Mouse (Mus musculus) heart, embryonic 16.5 days (tissue): ENCODE data around the gene Ep400. TPM values are rescaled to one million over a fixed set of nuclear protein-coding genes. Genes with fewer than 3 reads are reported as not detected.

Experiments used
- ATAC-seq: fragments of 200-750 bp; cut with Nextera tagmentation; replicated peaks from 2 replicates; pipeline ENCODE4 v1.8.0; 2017; ENCODE audit warnings: moderate number of reproducible peaks; ENCODE audit not compliant: insufficient read depth, low FRiP score; ENCODE audit errors: extremely low read depth
- H3K27ac ChIP-seq: fragments of 300-500 bp; sonication (generic); 2 replicates; pipeline ENCODE4 v1.5.1; 2014; ENCODE audit warnings: mild to moderate bottlenecking, low read length, control low read depth, moderate library complexity
- H3K27me3 ChIP-seq: fragments of 300-500 bp; sonication (generic); 2 replicates; pipeline ENCODE4 v1.6.1; 2014; ENCODE audit warnings: low read length, mixed read lengths; ENCODE audit not compliant: control insufficient read depth, insufficient read depth
- H3K36me3 ChIP-seq: fragments of 300-500 bp; sonication (generic); 2 replicates; pipeline ENCODE4 v1.6.1; 2014; ENCODE audit not compliant: control insufficient read depth, insufficient read depth
- H3K4me1 ChIP-seq: fragments of 300-500 bp; sonication (generic); 2 replicates; pipeline ENCODE4 v1.6.1; 2014; ENCODE audit warnings: low read length, mixed read lengths; ENCODE audit not compliant: control insufficient read depth, insufficient read depth
- H3K4me2 ChIP-seq: fragments of 300-500 bp; sonication (generic); 2 replicates; pipeline ENCODE4 v1.6.1; 2014; ENCODE audit warnings: low read depth, mild to moderate bottlenecking, control low read depth, low read length
- H3K4me3 ChIP-seq: fragments of 300-500 bp; sonication (generic); 2 replicates; pipeline ENCODE4 v1.5.1; 2014; ENCODE audit warnings: mild to moderate bottlenecking, control low read depth, low read length
- H3K9ac ChIP-seq: fragments of 300-500 bp; sonication (generic); 2 replicates; pipeline ENCODE4 v1.6.1; 2014; ENCODE audit warnings: low read length, control low read depth
- H3K9me3 ChIP-seq: fragments of 300-500 bp; sonication (generic); replicated peaks from 2 replicates; pipeline ENCODE4 v1.6.1; 2016; ENCODE audit warnings: low read length; ENCODE audit not compliant: control insufficient read depth
- WGBS: fragments of 180-500 bp; shearing (Covaris S2); extraction: QIAGEN DNeasy Blood & Tissue Kit; methylation state at CpG from one replicate; pipeline ENCODE4 v1.1.7; 2014; 5-methylcytosine and 5-hydroxymethylcytosine counted together
- polyA plus RNA-seq: library from polyadenylated mRNA; unstranded; fragments of >200 nt; fragmentation: Nextera tagmentation; extraction: Ambion mirVana; gene quantifications from 2 replicates; pipeline ENCODE4 v1.2.1, GENCODE M21; 2015

The Ep400 gene
- polyA plus RNA-seq, 1 experiment from 2014 or later = 26.0 TPM

GRCm38 (mm10) chr5:110802809-110803208, 32.3 kb upstream of the Ep400 start:
- no peak overlapping the region for H3K27ac ChIP-seq
- H3K4me1 ChIP-seq = peaks cover 35% of the 10 kb centered on the region
- no peak overlapping the region for H3K9ac ChIP-seq
- H3K4me2 ChIP-seq = no peak overlapping the region
- no peaks in the 10 kb centered on the region for H3K27me3 ChIP-seq
- no peaks in the 10 kb centered on the region for H3K9me3 ChIP-seq
- ATAC-seq = no peak
- no peak overlapping the region for H3K4me3 ChIP-seq
- H3K36me3 ChIP-seq = peaks cover 20% of the 10 kb centered on the region

- Histone ChIP-seq H3K27ac (no peak overlapping the region), H3K4me1 (peaks cover 34% of the 10 kb centered on the region), H3K27me3 (no peaks in the 10 kb centered on the region), H3K36me3 (peaks cover 22% of the 10 kb centered on the region), H3K9me3 (no peaks in the 10 kb centered on the region), H3K9ac (no peak overlapping the region), H3K4me2 (no peak overlapping the region), H3K4me3 (no peak overlapping the region)
- 50% methylated on average over 4 of the region's 4 CpGs for WGBS
- ATAC-seq = no peak
Measured at GRCm38 (mm10) chr5:110802186-110802585, 31.7 kb upstream of the Ep400 start.

DNA sequence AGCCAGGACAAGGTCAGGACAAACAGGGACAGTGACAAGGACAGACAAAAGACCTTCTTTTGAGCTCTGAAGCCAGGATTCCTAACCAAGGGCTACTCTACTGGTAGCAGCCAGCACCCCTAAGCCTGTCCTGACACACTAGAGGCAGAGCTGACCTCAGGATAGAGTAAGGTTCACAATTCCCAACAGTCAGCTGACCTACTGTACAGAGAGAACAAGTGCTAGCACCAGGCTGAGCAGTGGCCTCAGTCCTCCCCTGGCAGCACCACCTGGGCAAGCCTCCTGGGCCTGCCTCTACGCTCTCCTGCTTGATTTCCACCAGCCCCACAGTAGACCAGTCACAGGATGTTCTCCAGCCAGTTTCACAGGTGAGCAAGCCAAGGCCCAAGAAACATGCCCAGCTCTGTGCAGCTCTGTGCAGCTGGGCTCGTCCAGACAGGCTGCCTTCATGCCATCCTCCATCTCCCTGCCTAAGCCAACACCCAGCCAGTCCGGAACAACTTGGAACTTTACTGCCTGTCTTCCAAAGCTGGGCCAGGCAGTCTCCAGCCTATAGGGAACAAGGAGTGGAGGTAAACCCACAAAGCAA, 30.6 kb upstream of the Ep400 start:
- 85% methylated on average over 3 of the region's 3 CpGs for WGBS
- Histone ChIP-seq H3K27ac (no peak overlapping the region), H3K4me2 (no peak overlapping the region), H3K9me3 (no peaks in the 10 kb centered on the region), H3K27me3 (no peaks in the 10 kb centered on the region), H3K9ac (0 out of 2 replicates have a peak overlapping the region, but pooled peaks have one; percentile 17), H3K36me3 (peaks cover 24% of the 10 kb centered on the region), H3K4me3 (no peak overlapping the region), H3K4me1 (peaks cover 28% of the 10 kb centered on the region)
- no peak for ATAC-seq

DNA sequence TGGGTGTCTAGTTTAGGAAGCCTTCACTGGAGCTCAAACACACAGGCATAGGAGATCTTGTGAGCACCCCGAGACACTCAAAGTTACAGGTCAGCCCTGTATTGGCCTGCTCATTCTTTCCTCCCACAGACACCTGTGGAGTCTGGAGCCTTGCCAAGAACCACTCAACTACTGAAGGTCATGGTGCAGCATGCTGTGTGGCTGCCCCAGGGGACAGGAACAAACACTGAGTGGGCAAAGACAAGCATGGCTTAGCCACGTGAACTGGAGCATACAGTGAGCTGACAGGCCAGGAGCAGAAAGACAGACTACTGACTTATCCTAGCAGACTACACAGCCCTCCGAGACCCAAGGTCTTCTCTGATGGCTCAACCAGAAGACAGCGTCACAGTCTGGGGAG, 27.2 kb upstream of the Ep400 start:
- H3K27ac ChIP-seq = peak overlapping the region; percentile 42
- no peak overlapping the region for H3K4me2 ChIP-seq
- peaks cover 24% of the 10 kb centered on the region for H3K4me1 ChIP-seq
- H3K9me3 ChIP-seq = no peaks in the 10 kb centered on the region
- H3K9ac ChIP-seq = no peak overlapping the region
- H3K27me3 ChIP-seq = no peaks in the 10 kb centered on the region
- peaks cover 46% of the 10 kb centered on the region for H3K36me3 ChIP-seq
- H3K4me3 ChIP-seq = no peak overlapping the region
- ATAC-seq = 0 out of 2 replicates have a peak, but pooled peaks have one; percentile 37
- WGBS = 53% methylated on average over 4 of the region's 4 CpGs

GRCm38 (mm10) chr5:110794363-110794762, 23.8 kb upstream of the Ep400 start:
- Histone ChIP-seq H3K9me3 (no peaks in the 10 kb centered on the region), H3K4me1 (peaks cover 13% of the 10 kb centered on the region), H3K9ac (no peak overlapping the region), H3K4me2 (no peak overlapping the region), H3K36me3 (peaks cover 70% of the 10 kb centered on the region), H3K27ac (no peak overlapping the region), H3K4me3 (no peak overlapping the region), H3K27me3 (no peaks in the 10 kb centered on the region)
- ATAC-seq = no peak
- WGBS = 95% methylated on average over 7 of the region's 7 CpGs

GRCm38 (mm10) chr5:110788684-110789083, 18.2 kb upstream of the Ep400 start:
- WGBS = 57% methylated on average over 5 of the region's 5 CpGs
- ATAC-seq = no peak; the same call in 1 of the 2 replicates
- Histone ChIP-seq H3K9me3 (no peaks in the 10 kb centered on the region), H3K4me3 (no peak overlapping the region), H3K36me3 (peaks cover 66% of the 10 kb centered on the region), H3K27me3 (no peaks in the 10 kb centered on the region), H3K4me2 (no peak overlapping the region), H3K4me1 (no peaks in the 10 kb centered on the region), H3K9ac (no peak overlapping the region), H3K27ac (no peak overlapping the region)

GRCm38 (mm10) chr5:110786081-110786835, 15.7 kb upstream of the Ep400 start:
- whole genome bisulfite sequencing = 66% methylated on average over 11 of the region's 11 CpGs
- Histone ChIP-seq H3K4me1 (no peaks in the 10 kb centered on the region), H3K4me2 (no peak overlapping the region), H3K27ac (peak overlapping the region; percentile 49), H3K36me3 (peaks cover 45% of the 10 kb centered on the region), H3K9ac (no peak overlapping the region), H3K9me3 (no peaks in the 10 kb centered on the region), H3K4me3 (no peak overlapping the region), H3K27me3 (no peaks in the 10 kb centered on the region)
- peak; percentile 54; the same call in 1 of the 2 replicates for ATAC-seq

- WGBS = 64% methylated on average over 8 of the region's 8 CpGs
Measured at GRCm38 (mm10) chr5:110783150-110783549, 12.6 kb upstream of the Ep400 start.

DNA sequence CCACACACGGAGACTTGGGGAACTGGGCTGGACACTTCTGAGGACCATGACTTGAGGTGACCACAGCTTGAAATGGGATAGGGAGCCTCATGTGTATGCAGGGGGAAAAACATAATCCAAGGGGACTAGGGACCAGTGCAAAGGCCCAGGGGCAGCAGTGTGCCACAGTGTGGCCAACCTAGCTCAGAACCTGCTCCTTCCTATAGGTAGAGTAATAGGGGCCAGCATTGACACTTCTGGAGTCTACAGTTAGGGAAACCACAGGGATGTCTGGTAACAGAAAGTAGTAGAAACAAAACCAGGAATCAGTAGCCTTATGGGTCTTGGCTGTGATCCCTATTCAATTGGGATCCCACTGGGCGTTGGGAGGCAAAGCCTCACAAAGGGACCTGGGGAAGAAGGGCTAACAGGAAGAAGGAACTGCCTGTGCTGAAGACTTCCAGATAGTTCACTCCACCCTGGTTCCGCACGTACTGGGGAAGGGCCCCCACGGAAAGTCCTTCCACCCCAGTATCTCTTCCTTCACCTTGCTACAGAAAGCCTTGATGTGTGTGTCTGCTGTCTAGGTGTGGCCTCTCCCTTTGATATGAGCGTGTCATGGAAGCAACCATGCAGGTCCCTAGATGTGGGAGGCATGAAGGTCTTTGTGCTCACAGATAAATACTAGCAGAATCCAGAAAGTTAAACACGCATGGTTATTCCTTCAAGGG, 11.2 kb upstream of the Ep400 start:
- H3K9ac ChIP-seq = no peak overlapping the region
- no peak overlapping the region for H3K4me3 ChIP-seq
- no peak for ATAC-seq
- no peaks in the 10 kb centered on the region for H3K27me3 ChIP-seq
- no peak overlapping the region for H3K4me2 ChIP-seq
- H3K9me3 ChIP-seq = no peaks in the 10 kb centered on the region
- peaks cover 13% of the 10 kb centered on the region for H3K4me1 ChIP-seq
- 76% methylated on average over 7 of the region's 7 CpGs for WGBS
- no peak overlapping the region for H3K27ac ChIP-seq
- H3K36me3 ChIP-seq = peaks cover 15% of the 10 kb centered on the region; the same call in 1 of the 2 replicates

More at GRCm38 (mm10) chr5:110783150-110783549, 12.6 kb upstream of the Ep400 start:
- peaks cover 13% of the 10 kb centered on the region for H3K4me1 ChIP-seq
- H3K9ac ChIP-seq = no peak overlapping the region
- H3K4me3 ChIP-seq = no peak overlapping the region
- no peak overlapping the region for H3K27ac ChIP-seq
- no peaks in the 10 kb centered on the region for H3K9me3 ChIP-seq
- no peak overlapping the region for H3K4me2 ChIP-seq
- peaks cover 24% of the 10 kb centered on the region for H3K36me3 ChIP-seq
- H3K27me3 ChIP-seq = no peaks in the 10 kb centered on the region
- no peak for ATAC-seq
